Mouse (Mus musculus): ENCODE data around the gene Plekha6. TPM values are rescaled to one million over a fixed set of nuclear protein-coding genes. Genes with fewer than 3 reads are reported as not detected.

Plekha6 gene
- polyA plus RNA-seq, 1 experiment: not detected

- H3K27ac ChIP-seq (ENCODE audit: insufficient read depth, low read depth, low read length): no peak overlapping the region
- no peaks in the 10 kb centered on the region for H3K4me1 ChIP-seq (ENCODE audit: control insufficient read depth, insufficient read depth, low read length)
- TF ChIP-seq CTCF (IDR thresholded peaks at IDR 0.05; ENCODE audit: low read depth, low read length) (no peak), POLR2A (IDR thresholded peaks at IDR 0.05; ENCODE audit: borderline replicate concordance, low read depth, low read length) (no peak)
- no peak overlapping the region for H3K4me3 ChIP-seq (ENCODE audit: insufficient read depth, low read length)
These were observed 152.6 kb downstream of the Plekha6 start for GRCm38 (mm10) chr1:133316577-133316976.

- no peak overlapping the region for H3K4me3 ChIP-seq (ENCODE audit: insufficient read depth, low read length)
- TF ChIP-seq CTCF (IDR thresholded peaks at IDR 0.05; ENCODE audit: low read depth, low read length): no peak
- TF ChIP-seq POLR2A (IDR thresholded peaks at IDR 0.05; ENCODE audit: borderline replicate concordance, low read depth, low read length): no peak
These were observed 153.1 kb downstream of the Plekha6 start for GRCm38 (mm10) chr1:133317149-133317548.

DNA sequence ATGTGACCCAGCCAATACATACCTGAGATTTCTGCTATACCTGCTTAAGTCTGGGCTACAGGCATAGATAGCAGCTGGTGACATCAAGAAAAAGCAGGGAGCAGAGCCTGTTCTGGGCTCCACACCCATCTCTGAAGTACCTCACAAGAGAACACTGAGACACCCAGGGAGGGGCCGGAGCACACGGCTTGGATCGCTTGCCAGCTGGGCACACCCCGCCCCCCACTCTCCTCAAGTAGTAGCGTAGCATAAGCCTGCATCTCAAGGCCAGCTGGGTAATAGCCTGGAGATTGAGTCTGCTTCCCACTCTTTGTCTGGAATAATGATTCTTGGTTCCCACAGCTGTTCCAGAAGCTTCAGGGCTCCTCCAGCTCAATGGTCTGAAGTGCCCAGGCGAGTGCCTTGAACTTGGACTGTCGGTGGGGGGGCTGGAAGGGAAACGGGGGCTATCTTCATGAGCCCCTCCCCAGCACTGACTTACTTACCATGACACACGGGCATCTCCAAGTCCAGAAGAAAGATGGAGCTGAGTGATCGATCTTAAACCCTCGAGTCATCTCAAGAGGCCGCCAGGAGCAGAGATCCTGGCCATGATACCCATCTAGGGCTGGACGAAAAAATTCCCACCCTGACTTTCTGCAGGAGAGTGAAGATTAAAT is 157.4 kb downstream of the Plekha6 start, which contains the start of gene Kiss1:
Gene Kiss1 (plus strand): TSS at position 609 of the 659 bp plus-strand sequence.
- Histone ChIP-seq H3K4me1 (ENCODE audit: control insufficient read depth, insufficient read depth, low read length) (no peaks in the 10 kb centered on the region), H3K4me3 (ENCODE audit: insufficient read depth, low read length) (no peak within 1 kb of the TSS), H3K27ac (ENCODE audit: insufficient read depth, low read depth, low read length) (no peak within 1 kb of the TSS)
- no peak for TF ChIP-seq POLR2A (IDR thresholded peaks at IDR 0.05; ENCODE audit: borderline replicate concordance, low read depth, low read length)
- TF ChIP-seq CTCF (IDR thresholded peaks at IDR 0.05; ENCODE audit: low read depth, low read length): no peak

More at GRCm38 (mm10) chr1:133317149-133317548, 153.1 kb downstream of the Plekha6 start:
- Histone ChIP-seq H3K4me1 (ENCODE audit: control insufficient read depth, insufficient read depth, low read length) (no peaks in the 10 kb centered on the region), H3K27ac (ENCODE audit: insufficient read depth, low read depth, low read length) (no peak overlapping the region)

DNA sequence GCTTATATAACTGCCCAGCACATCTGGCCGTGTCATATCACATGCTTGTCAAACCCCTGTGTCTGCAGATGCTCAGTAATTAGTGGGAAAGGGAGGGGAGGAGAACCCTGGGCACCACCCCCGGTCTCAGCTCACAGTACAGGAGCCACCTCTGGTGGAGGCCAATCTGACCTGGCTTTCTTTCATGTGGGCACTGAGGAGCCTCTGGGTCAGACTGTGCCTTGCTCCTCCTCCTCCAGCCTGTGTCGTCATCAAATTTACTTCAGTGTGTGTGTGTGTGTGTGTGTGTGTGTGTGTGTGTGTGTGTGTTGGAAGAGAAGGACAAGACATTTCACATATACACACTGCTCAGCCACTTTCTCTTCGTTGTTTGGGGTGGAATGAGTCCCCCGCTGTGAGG is 159.3 kb downstream of the Plekha6 start:
- H3K4me1 ChIP-seq (ENCODE audit: control insufficient read depth, insufficient read depth, low read length): no peaks in the 10 kb centered on the region
- no peak overlapping the region for H3K4me3 ChIP-seq (ENCODE audit: insufficient read depth, low read length)
- H3K27ac ChIP-seq (ENCODE audit: insufficient read depth, low read depth, low read length): no peak overlapping the region
- no peak for TF ChIP-seq CTCF (IDR thresholded peaks at IDR 0.05; ENCODE audit: low read depth, low read length)
- TF ChIP-seq POLR2A (IDR thresholded peaks at IDR 0.05; ENCODE audit: borderline replicate concordance, low read depth, low read length): no peak

DNA sequence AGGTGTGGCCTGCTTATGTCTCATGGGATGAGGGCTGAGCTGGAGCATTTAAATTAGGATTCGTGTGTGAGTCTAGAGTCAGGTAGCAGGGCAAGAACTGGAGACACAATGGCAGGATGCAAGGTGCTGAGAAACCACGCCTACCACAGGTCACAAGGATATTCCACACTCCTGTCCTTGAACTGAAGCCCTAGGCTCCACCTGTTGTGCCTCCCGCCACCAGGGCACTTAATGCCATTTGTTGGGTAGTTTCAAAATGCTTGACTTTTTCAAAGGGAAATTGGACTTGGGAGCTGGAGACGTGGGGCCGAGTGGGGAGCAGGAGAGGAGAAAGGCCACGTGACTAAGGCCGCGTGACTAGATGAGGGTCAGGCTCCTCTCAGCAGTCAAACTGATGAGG is 161.9 kb downstream of the Plekha6 start:
- no peaks in the 10 kb centered on the region for H3K4me1 ChIP-seq (ENCODE audit: control insufficient read depth, insufficient read depth, low read length)
- no peak for TF ChIP-seq CTCF (IDR thresholded peaks at IDR 0.05; ENCODE audit: low read depth, low read length)
- no peak for TF ChIP-seq POLR2A (IDR thresholded peaks at IDR 0.05; ENCODE audit: borderline replicate concordance, low read depth, low read length)
- no peak overlapping the region for H3K4me3 ChIP-seq (ENCODE audit: insufficient read depth, low read length)
- H3K27ac ChIP-seq (ENCODE audit: insufficient read depth, low read depth, low read length): no peak overlapping the region

GRCm38 (mm10) chr1:133327094-133327493 is 163.1 kb downstream of the Plekha6 start:
- Histone ChIP-seq H3K4me1 (ENCODE audit: control insufficient read depth, insufficient read depth, low read length) (no peaks in the 10 kb centered on the region), H3K4me3 (ENCODE audit: insufficient read depth, low read length) (no peak overlapping the region)
- TF ChIP-seq POLR2A (IDR thresholded peaks at IDR 0.05; ENCODE audit: borderline replicate concordance, low read depth, low read length): no peak
- TF ChIP-seq CTCF (IDR thresholded peaks at IDR 0.05; ENCODE audit: low read depth, low read length): no peak

GRCm38 (mm10) chr1:133328299-133328795 is 164.3 kb downstream of the Plekha6 start:
- H3K4me1 ChIP-seq (ENCODE audit: control insufficient read depth, insufficient read depth, low read length): no peaks in the 10 kb centered on the region
- TF ChIP-seq CTCF (IDR thresholded peaks at IDR 0.05; ENCODE audit: low read depth, low read length) (no peak), POLR2A (IDR thresholded peaks at IDR 0.05; ENCODE audit: borderline replicate concordance, low read depth, low read length) (no peak)
- no peak overlapping the region for H3K4me3 ChIP-seq (ENCODE audit: insufficient read depth, low read length)
- no peak overlapping the region for H3K27ac ChIP-seq (ENCODE audit: insufficient read depth, low read depth, low read length)

More at GRCm38 (mm10) chr1:133327094-133327493, 163.1 kb downstream of the Plekha6 start:
- H3K27ac ChIP-seq (ENCODE audit: insufficient read depth, low read depth, low read length): no peak overlapping the region

DNA sequence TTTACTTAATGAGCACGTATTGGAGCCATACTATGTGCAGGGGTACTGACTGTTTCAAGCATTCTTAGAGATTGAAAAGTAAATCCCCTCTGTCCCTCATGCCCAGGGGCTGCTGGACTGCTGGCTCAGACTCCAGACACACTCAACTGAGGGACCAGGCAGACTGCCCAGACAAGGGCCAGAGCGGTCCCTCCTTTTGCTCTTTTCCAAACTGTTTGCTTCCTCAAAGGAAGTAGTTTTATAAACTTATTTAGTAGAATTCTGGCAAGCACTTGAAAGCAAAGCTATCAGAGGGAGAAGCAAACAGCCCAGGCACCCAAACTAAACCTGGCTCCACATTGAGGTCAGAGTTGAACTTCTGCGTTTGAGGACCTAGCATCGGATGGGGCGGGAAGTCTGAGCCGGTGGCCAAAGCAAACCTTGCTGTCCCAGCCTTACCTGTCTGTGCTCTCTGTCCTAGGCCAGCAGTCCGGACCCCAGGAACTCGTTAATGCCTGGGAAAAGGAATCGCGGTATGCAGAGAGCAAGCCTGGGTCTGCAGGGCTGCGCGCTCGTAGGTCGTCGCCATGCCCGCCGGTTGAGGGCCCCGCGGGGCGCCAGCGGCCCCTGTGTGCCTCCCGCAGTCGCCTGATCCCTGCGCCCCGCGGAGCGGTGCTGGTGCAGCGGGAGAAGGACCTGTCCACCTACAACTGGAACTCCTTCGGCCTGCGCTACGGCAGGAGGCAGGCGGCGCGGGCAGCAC is 165.1 kb downstream of the Plekha6 start:
- Histone ChIP-seq H3K4me1 (ENCODE audit: control insufficient read depth, insufficient read depth, low read length) (no peaks in the 10 kb centered on the region), H3K4me3 (ENCODE audit: insufficient read depth, low read length) (no peak overlapping the region), H3K27ac (ENCODE audit: insufficient read depth, low read depth, low read length) (no peak overlapping the region)
- TF ChIP-seq CTCF (IDR thresholded peaks at IDR 0.05; ENCODE audit: low read depth, low read length) (no peak), POLR2A (IDR thresholded peaks at IDR 0.05; ENCODE audit: borderline replicate concordance, low read depth, low read length) (no peak)

- H3K4me1 ChIP-seq (ENCODE audit: control insufficient read depth, insufficient read depth, low read length): no peaks in the 10 kb centered on the region
- TF ChIP-seq CTCF (IDR thresholded peaks at IDR 0.05; ENCODE audit: low read depth, low read length) (no peak), POLR2A (IDR thresholded peaks at IDR 0.05; ENCODE audit: borderline replicate concordance, low read depth, low read length) (no peak)
- no peak overlapping the region for H3K4me3 ChIP-seq (ENCODE audit: insufficient read depth, low read length)
- no peak overlapping the region for H3K27ac ChIP-seq (ENCODE audit: insufficient read depth, low read depth, low read length)
These were observed 165.6 kb downstream of the Plekha6 start for GRCm38 (mm10) chr1:133329638-133329964.

GRCm38 (mm10) chr1:133331142-133331541 is 167.1 kb downstream of the Plekha6 start:
- Histone ChIP-seq H3K4me3 (ENCODE audit: insufficient read depth, low read length) (no peak overlapping the region), H3K4me1 (ENCODE audit: control insufficient read depth, insufficient read depth, low read length) (no peaks in the 10 kb centered on the region), H3K27ac (ENCODE audit: insufficient read depth, low read depth, low read length) (no peak overlapping the region)
- TF ChIP-seq POLR2A (IDR thresholded peaks at IDR 0.05; ENCODE audit: borderline replicate concordance, low read depth, low read length) (no peak), CTCF (IDR thresholded peaks at IDR 0.05; ENCODE audit: low read depth, low read length) (no peak)
